Mouse (Mus musculus) olfactory bulb, adult 2 months (tissue): ENCODE data around the gene Plcb2.

Experiments
- CTCF ChIP-seq: fragments of 200-500 bp; IDR thresholded peaks from 2 replicates; pipeline ENCODE4 v1.5.1; 2012; ENCODE audit warnings: low read depth, mild to moderate bottlenecking, low read length, moderate library complexity; ENCODE audit not compliant: insufficient read depth
- POLR2A ChIP-seq: fragments of 200-500 bp; IDR thresholded peaks from 2 replicates; pipeline ENCODE4 v1.6.1; 2012; ENCODE audit warnings: mild to moderate bottlenecking, low read depth, low read length, moderate library complexity; ENCODE audit not compliant: insufficient read depth

- TF ChIP-seq CTCF: no peak
- TF ChIP-seq POLR2A: no peak
These were observed 30.8 kb downstream of the Plcb2 start for GRCm38 (mm10) chr2:118697311-118697877.
